Mouse (Mus musculus): ENCODE results near the gene Scai.

DNA sequence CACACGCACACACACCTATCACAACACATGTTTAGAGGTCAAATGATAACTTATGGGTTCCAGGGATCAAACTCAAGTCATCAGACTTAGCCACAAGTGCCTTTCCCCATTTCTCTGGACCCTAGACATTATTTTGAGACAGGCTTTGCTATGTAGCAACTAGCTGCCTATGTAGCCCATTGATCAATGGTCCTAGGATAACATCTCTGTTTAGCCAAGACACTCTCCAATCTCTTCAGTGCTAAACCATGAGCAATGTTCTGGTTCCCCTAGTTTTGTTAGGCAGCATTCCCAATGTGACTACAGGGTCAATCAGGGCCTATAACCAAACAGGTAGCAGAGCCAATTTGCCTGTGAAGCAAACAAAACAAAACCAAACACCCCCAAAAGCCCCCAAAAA, 142.0 kb downstream of the Scai start:
- TF ChIP-seq CTCF (IDR thresholded peaks at IDR 0.05; ENCODE audit: low read depth) (no peak), EP300 (IDR thresholded peaks at IDR 0.05; ENCODE audit: low read depth) (no peak)
